Mouse (Mus musculus) testis, adult 2 months (tissue): ENCODE measurements at regions not wholly inside any gene's neighbourhood (a gene's known extent, or its start where the extent isn't known, plus 50 kb on each side); places are given as distances from the start of the nearest gene placed in this dataset.
A peak's percentile ranks its signal among the peaks of the same experiment; 100 is the strongest.

ENCODE experiments used
- H3K27ac ChIP-seq: fragments of 200-500 bp; 2 replicates; pipeline ENCODE4 v1.5.1; 2012; ENCODE audit warnings: low read depth, low read length; ENCODE audit not compliant: control insufficient read depth, insufficient read depth
- H3K27me3 ChIP-seq: fragments of 200-500 bp; 2 replicates; pipeline ENCODE4 v1.6.1; 2012; ENCODE audit warnings: mild to moderate bottlenecking, low read length, moderate library complexity; ENCODE audit not compliant: control insufficient read depth, insufficient read depth
- H3K36me3 ChIP-seq: fragments of 200-500 bp; 2 replicates; pipeline ENCODE4 v1.6.1; 2012; ENCODE audit warnings: mild to moderate bottlenecking, low read length; ENCODE audit not compliant: control insufficient read depth, insufficient read depth
- H3K4me1 ChIP-seq: fragments of 200-500 bp; 2 replicates; pipeline ENCODE4 v1.6.1; 2012; ENCODE audit warnings: low read length; ENCODE audit not compliant: control insufficient read depth, insufficient read depth
- H3K4me3 ChIP-seq: fragments of 200-500 bp; 2 replicates; pipeline ENCODE4 v1.5.1; 2012; ENCODE audit warnings: low read depth, mild to moderate bottlenecking, low read length, moderate library complexity, mixed read lengths; ENCODE audit not compliant: control insufficient read depth
- CTCF ChIP-seq: fragments of 200-500 bp; IDR thresholded peaks from 2 replicates; pipeline ENCODE4 v1.5.1; 2012; ENCODE audit warnings: low read depth, mild to moderate bottlenecking, inconsistent platforms, low read length, moderate library complexity; ENCODE audit not compliant: control insufficient read depth, insufficient read depth, insufficient replicate concordance
- POLR2A ChIP-seq: fragments of 200-500 bp; IDR thresholded peaks from 2 replicates; pipeline ENCODE4 v1.6.1; 2012; ENCODE audit warnings: low read depth, mild to moderate bottlenecking, inconsistent platforms, low read length, moderate library complexity; ENCODE audit not compliant: control insufficient read depth

DNA sequence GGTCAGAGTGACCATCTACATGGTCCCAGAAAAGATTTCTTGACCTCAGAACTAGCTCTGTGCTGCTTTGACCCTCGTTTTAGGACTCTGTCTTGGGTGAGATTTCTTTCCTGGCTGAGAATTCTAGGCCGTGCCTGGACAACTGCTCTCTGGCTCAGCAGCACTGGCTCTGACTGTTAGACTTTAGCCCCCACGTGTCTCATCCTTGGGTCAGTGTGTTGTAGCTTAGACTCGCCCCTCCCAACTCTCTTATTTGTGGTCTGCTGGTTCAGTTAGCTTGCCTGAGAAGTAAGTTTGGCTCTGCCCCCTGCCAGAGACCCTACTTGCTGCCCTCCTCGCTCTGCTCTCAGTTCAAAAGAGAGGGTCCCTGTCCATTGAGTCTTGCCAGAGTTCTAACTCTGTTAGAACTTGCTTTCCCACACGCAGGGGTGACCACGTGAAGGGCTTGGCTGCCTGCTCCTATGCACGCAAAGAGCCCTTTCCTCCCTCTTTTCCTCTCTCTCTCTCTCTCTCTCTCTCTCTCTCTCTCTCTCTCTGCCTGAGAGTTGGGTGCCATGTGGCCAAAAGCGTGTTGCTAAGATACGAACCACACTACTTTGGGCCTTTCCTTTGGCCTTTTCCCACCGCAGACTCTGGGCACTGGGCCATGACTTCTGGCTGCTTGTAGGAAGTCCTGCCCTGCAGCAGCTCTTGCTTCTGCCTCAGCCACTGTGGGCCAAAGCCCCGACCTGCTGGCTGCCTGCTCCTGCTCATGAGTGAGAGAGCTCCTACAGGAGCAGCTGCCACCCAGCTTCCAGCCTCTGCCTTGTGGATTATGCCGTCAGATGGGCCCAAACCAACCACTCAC is 344.2 kb upstream of the Amot start:
- Histone ChIP-seq H3K27me3 (no peaks in the 10 kb centered on the region), H3K36me3 (no peaks in the 10 kb centered on the region), H3K4me1 (no peaks in the 10 kb centered on the region), H3K27ac (peak overlapping the region; percentile 36; the same call in 1 of the 2 replicates), H3K4me3 (peak overlapping the region; percentile 76)
- TF ChIP-seq POLR2A (no peak), CTCF (no peak)

DNA sequence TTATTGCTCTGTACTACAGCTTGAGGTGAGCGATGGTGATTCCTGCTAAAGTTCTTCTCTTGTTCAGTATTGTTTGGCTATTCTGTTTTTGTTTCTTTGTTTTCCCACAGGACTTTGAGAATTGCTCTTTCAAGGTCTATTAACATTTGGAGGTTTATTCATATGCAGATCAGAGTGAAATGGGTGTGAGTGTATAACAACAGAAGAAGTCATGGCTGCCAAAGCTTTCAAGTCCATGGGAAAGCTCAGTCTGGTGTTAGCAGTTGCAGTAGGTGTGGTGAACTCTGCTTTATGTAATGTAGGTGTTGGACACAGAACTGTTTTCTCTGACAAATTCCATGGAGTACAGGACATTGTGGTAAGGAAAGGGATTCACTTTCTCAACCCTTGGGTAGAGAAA is 328.1 kb upstream of the Amot start:
- H3K36me3 ChIP-seq = no peaks in the 10 kb centered on the region
- no peaks in the 10 kb centered on the region for H3K4me1 ChIP-seq
- H3K27me3 ChIP-seq = no peaks in the 10 kb centered on the region
- TF ChIP-seq CTCF = no peak
- TF ChIP-seq POLR2A = no peak
- H3K4me3 ChIP-seq = no peak overlapping the region
- no peak overlapping the region for H3K27ac ChIP-seq

GRCm38 (mm10) chrX:145812995-145813394 is 308.0 kb upstream of the Amot start:
- H3K27me3 ChIP-seq = no peaks in the 10 kb centered on the region
- TF ChIP-seq CTCF (no peak), POLR2A (no peak)

More at GRCm38 (mm10) chrX:145812995-145813394, 308.0 kb upstream of the Amot start:
- no peaks in the 10 kb centered on the region for H3K36me3 ChIP-seq
- no peaks in the 10 kb centered on the region for H3K4me1 ChIP-seq
- H3K27ac ChIP-seq = no peak overlapping the region
- no peak overlapping the region for H3K4me3 ChIP-seq
